Mouse (Mus musculus) G1E (cell line): ENCODE results near the gene Ubtf. TPM values are rescaled to one million over a fixed set of nuclear protein-coding genes. Genes with fewer than 3 reads are reported as not detected.

Experiments
- ATAC-seq: 2 replicates; pipeline ENCODE4 v1.8.0; 2016; ENCODE audit warnings: mild to moderate bottlenecking; ENCODE audit not compliant: insufficient number of reproducible peaks, poor library complexity, low FRiP score, severe bottlenecking; ENCODE audit errors: extremely low read depth
- DNase-seq: peaks from one replicate; pipeline ENCODE4 v3.0.0; 2012; ENCODE audit warnings: low spot score
- H3K27me3 ChIP-seq: 2 replicates; pipeline ENCODE4 v1.6.1; 2012; ENCODE audit warnings: mild to moderate bottlenecking, low read length, inconsistent platforms; ENCODE audit not compliant: insufficient read depth
- H3K36me3 ChIP-seq: replicated peaks from 2 replicates; pipeline ENCODE3; 2012; ENCODE audit warnings: mild to moderate bottlenecking, inconsistent platforms
- H3K4me1 ChIP-seq: 2 replicates; pipeline ENCODE4 v1.6.1; 2012; ENCODE audit warnings: low read depth, low read length, inconsistent platforms, mixed read lengths; ENCODE audit not compliant: insufficient read depth
- H3K4me3 ChIP-seq: 2 replicates; pipeline ENCODE4 v1.5.1; 2012; ENCODE audit warnings: low read depth, mild to moderate bottlenecking, inconsistent platforms, low read length, moderate library complexity, mixed read lengths
- H3K9me3 ChIP-seq: replicated peaks from 2 replicates; pipeline ENCODE4 v1.6.1; 2012; ENCODE audit warnings: inconsistent platforms
- CTCF ChIP-seq: IDR thresholded peaks from 2 replicates; pipeline ENCODE4 v1.5.1; 2012; ENCODE audit warnings: low read depth, low read length, inconsistent platforms, mixed read lengths
- GATA1 ChIP-seq: IDR thresholded peaks from 2 replicates; pipeline ENCODE4 v1.6.1; 2012; ENCODE audit warnings: borderline replicate concordance, low read length, inconsistent platforms, mixed read lengths
- GATA2 ChIP-seq: IDR thresholded peaks from 2 replicates; pipeline ENCODE4 v1.6.1; 2012; ENCODE audit warnings: low read depth, low read length, inconsistent platforms, borderline replicate concordance
- POLR2AphosphoS5 ChIP-seq: IDR thresholded peaks from 2 replicates; pipeline ENCODE4 v1.6.1; 2012; ENCODE audit warnings: low read depth, low read length, inconsistent platforms; ENCODE audit not compliant: insufficient replicate concordance
- TAL1 ChIP-seq: conservative IDR thresholded peaks from 2 replicates; pipeline ENCODE4 v1.6.1; 2012; ENCODE audit warnings: low read depth, low read length, inconsistent platforms, mixed read lengths
- polyA plus RNA-seq: library from polyadenylated mRNA; stranded (reverse); fragments of >175 nt; gene quantifications from 2 replicates; pipeline ENCODE4 v1.2.3, GENCODE M21; 2012
- total RNA-seq, 2 experiments: library from RNA; stranded (forward) in 1 of 2; stranded (reverse) in 1 of 2; fragments of 200-1000 nt in 1 of 2; fragments of >200 nt in 1 of 2; fragmentation: Nextera tagmentation in 1 of 2; gene quantifications; 2 replicates each; pipeline ENCODE4 v1.2.3; 2014 to 2017

The Ubtf gene
- total and polyA plus RNA-seq, 3 experiments: 74.7 to 180 (median 151) TPM

DNA sequence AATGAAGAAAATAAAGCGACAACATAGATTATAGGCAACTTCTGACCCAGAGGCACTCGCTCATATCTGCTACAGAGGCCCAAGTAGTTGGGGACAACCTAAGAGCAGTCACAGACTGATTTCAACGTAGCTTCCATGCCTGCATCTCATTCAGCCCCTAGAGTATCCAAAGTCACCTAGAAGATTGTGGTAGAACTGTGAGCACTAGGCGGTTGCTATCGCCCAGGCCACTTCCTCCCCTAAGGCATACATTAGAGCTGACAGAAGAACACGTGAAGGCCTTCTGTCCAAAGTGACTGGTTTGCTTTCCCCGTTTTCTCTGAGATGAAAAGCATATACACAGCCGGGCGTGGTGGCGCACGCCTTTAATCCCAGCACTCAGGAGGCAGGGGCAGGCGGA lies 5.2 kb downstream of the Ubtf start:
- peaks cover 69% of the 10 kb centered on the region for H3K36me3 ChIP-seq
- H3K4me1 ChIP-seq: peaks cover 69% of the 10 kb centered on the region
- ATAC-seq: no peak

DNA sequence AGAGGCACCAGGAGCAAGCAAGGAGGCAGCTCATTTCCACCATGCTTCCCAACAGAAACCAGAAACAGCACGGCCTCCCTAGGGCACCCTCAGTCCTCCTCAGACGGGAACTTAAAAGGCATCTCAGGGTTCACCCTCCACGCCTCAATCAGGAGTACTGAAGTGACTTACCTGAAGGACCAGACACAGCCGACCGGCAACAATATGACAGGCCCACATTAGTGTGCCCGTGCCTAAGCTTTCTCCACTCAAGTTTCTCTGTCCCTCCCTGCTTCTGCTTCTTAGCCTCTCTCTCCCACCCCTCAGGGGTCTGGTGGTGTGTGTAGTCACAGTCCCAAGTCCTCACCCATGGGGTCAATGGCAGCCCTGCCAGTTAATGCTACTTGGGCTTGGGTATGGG lies 7.0 kb downstream of the Ubtf start:
- Histone ChIP-seq H3K9me3 (no peaks in the 10 kb centered on the region), H3K4me1 (peaks cover 83% of the 10 kb centered on the region), H3K27me3 (no peaks in the 10 kb centered on the region), H3K4me3 (no peak overlapping the region), H3K36me3 (peaks cover 85% of the 10 kb centered on the region)
- DNase-seq (no peak), ATAC-seq (no peak)
- no peak for TF ChIP-seq TAL1
- no peak for TF ChIP-seq GATA1
- TF ChIP-seq POLR2AphosphoS5: no peak
- no peak for TF ChIP-seq CTCF
- TF ChIP-seq GATA2: no peak

More for the DNA sequence above, 5.2 kb downstream of the Ubtf start:
- no peak for TF ChIP-seq GATA2
- no peak for TF ChIP-seq CTCF
- TF ChIP-seq TAL1: no peak
- no peak for TF ChIP-seq POLR2AphosphoS5
- no peak overlapping the region; the same call in 1 of the 2 replicates for H3K4me3 ChIP-seq
- no peaks in the 10 kb centered on the region for H3K27me3 ChIP-seq
- no peak for DNase-seq
- H3K9me3 ChIP-seq: no peaks in the 10 kb centered on the region

DNA sequence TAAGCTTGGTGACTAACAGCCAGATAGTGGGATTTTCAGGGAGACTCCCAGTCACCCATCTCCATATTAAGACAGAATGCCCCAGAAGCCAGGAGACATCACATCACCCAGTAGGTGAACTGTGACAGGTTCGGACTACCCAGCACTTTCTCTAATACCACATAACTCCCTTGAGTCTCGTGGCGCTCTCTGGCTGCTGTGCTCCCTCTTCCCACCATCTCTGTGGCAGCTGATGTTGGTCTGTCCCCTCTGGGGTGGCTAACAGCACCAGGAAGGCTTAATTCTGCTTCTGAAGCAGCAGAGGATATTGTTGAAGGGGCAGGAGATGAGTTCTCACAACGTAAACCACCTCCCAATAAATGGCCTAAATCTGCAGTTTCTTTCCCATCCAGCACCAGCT lies 7.6 kb downstream of the Ubtf start:
- peaks cover 92% of the 10 kb centered on the region for H3K36me3 ChIP-seq
- TF ChIP-seq GATA2 (no peak), TAL1 (no peak), CTCF (no peak), GATA1 (no peak), POLR2AphosphoS5 (no peak)
- no peaks in the 10 kb centered on the region for H3K27me3 ChIP-seq
- DNase-seq (no peak), ATAC-seq (no peak)
- H3K4me1 ChIP-seq: peaks cover 86% of the 10 kb centered on the region
- H3K4me3 ChIP-seq: no peak overlapping the region
- no peaks in the 10 kb centered on the region for H3K9me3 ChIP-seq

DNA sequence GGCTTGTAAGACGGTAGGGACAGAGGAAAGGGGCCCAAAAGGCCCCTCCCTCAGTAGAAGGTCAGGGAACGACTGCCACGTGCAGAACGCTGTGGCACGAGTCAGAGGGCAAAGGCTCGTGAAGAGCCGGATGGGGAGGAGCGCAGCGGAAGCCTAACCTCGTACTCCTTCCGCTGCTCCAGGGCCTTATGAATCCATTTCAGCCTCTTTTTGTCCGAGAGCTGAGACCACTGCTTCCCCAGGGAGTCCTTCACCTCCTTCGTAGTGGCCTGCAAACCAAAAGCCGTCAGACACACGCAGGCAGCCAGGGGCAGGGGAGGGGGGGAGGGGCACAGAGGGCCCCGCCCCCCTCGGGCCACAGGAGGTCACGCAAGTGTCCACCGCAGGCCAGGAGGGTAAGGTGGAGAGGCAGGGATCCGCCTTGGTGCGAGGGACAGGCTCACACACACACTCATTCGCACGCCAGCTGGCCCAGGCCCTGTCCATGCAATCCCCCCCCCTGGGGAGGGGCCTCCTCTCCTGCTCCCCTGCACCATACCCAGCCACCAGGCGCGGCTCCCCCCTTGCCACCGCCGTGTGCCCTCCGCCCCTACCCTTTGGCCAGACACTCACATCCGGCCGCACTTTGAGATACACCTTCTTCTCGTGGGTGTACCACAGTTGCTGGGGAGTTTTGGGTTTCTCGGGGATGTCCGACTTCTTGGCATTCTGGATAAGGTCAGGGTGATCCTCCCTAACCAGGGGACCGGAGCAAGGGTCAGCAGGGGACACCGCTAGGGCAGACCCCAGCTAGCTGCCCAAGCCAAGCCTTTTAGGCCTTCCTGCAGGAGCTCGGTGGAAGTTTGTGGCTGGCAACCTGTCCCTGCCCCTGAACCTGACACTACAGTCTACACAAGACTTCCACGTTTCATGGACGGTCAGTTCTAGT lies 8.5 kb downstream of the Ubtf start:
- H3K27me3 ChIP-seq: no peaks in the 10 kb centered on the region
- DNase-seq: no peak
- peaks cover 99% of the 10 kb centered on the region for H3K36me3 ChIP-seq
- no peaks in the 10 kb centered on the region for H3K9me3 ChIP-seq
- H3K4me3 ChIP-seq: peak overlapping the region; percentile 69; the same call in 1 of the 2 replicates
- peaks cover 91% of the 10 kb centered on the region for H3K4me1 ChIP-seq
- TF ChIP-seq CTCF (no peak), GATA2 (no peak), GATA1 (no peak), TAL1 (no peak), POLR2AphosphoS5 (no peak)
- ATAC-seq: no peak

DNA sequence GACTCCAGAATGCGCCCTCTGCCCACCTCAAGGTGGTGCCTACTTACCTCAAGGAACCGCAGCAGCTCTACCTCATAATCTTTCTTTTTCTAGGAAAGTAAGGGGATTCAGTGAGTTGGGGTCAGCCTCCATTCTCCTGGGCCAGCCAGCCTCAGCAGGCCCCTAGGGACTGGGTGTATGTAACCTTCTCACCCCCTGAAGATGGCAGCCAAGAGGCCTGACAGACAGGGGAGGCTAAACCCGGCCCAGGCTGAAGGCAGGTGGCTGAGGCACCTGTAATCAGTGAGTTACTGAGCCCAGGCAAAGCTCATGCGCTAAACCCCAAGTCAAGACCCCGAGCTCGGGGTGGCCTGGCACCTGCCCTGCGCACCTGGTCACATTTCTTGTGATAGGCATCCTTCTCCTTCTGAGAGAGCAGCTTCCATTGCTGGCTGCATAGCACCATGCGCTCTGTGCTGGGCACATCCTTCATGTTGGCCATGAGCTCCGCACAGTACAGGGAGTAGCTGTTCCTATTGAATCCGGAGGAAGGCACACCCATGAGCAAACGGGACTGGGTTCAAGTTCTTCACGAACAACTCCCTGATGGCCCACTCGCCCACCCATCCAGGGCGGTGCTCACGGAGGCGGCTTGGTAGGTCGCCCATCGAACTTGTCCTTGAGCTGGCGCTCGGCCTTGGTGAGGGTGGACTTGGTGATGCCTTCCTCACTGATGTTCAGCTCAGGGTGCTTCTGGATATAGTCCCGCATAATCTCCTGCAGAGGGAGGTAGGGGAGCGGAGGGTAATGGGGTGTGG lies 9.5 kb downstream of the Ubtf start:
- Histone ChIP-seq H3K36me3 (peaks cover 99% of the 10 kb centered on the region), H3K4me1 (peaks cover 86% of the 10 kb centered on the region), H3K27me3 (no peaks in the 10 kb centered on the region)

More for the DNA sequence above, 9.5 kb downstream of the Ubtf start:
- DNase-seq (no peak), ATAC-seq (no peak)
- TF ChIP-seq GATA2 (no peak), CTCF (no peak), POLR2AphosphoS5 (no peak), TAL1 (no peak), GATA1 (no peak)
- Histone ChIP-seq H3K4me3 (peak overlapping the region; percentile 69; the same call in 1 of the 2 replicates), H3K9me3 (no peaks in the 10 kb centered on the region)
